Mouse (Mus musculus) right cerebral cortex, postnatal 4 days (tissue): ENCODE measurements at regions not wholly inside any gene's neighbourhood (a gene's known extent, or its start where the extent isn't known, plus 50 kb on each side); places are given as distances from the start of the nearest gene placed in this dataset.

ENCODE experiments used
- DNase-seq: peaks from one replicate; pipeline ENCODE4 v3.0.0-alpha.2; 2022

- DNase-seq, result no peak
Measured at GRCm38 (mm10) chr10:110534387-110534786, 78.4 kb upstream of the Nav3 start.

GRCm38 (mm10) chr10:110542712-110543111 is 86.7 kb upstream of the Nav3 start:
- DNase-seq, result no peak

GRCm38 (mm10) chr10:110548391-110548790 is 92.4 kb upstream of the Nav3 start:
- DNase-seq, result no peak

GRCm38 (mm10) chr10:110553954-110554353 is 98.0 kb upstream of the Nav3 start:
- no peak for DNase-seq

- peak; percentile 47 for DNase-seq
Measured at GRCm38 (mm10) chr10:110556326-110556883, 100.4 kb upstream of the Nav3 start.

- DNase-seq, result no peak
Measured at GRCm38 (mm10) chr10:110563057-110563456, 107.1 kb upstream of the Nav3 start.

- no peak for DNase-seq
Measured at GRCm38 (mm10) chr10:110563571-110563970, 107.6 kb upstream of the Nav3 start.

- DNase-seq, result no peak
Measured at GRCm38 (mm10) chr10:110566260-110567050, 110.5 kb upstream of the Nav3 start.

- no peak for DNase-seq
Measured at GRCm38 (mm10) chr10:110570465-110570864, 114.5 kb upstream of the Nav3 start.

GRCm38 (mm10) chr10:110571179-110571578 is 115.2 kb upstream of the Nav3 start:
- no peak for DNase-seq

GRCm38 (mm10) chr10:110573530-110573929 is 117.5 kb upstream of the Nav3 start:
- DNase-seq, result no peak

- DNase-seq, result no peak
Measured at GRCm38 (mm10) chr10:110586029-110586428, 130.0 kb upstream of the Nav3 start.

- no peak for DNase-seq
Measured at GRCm38 (mm10) chr10:110586507-110586906, 130.5 kb upstream of the Nav3 start.

- no peak for DNase-seq
Measured at GRCm38 (mm10) chr10:110587529-110587928, 131.5 kb upstream of the Nav3 start.

GRCm38 (mm10) chr10:110600352-110600853 is 144.4 kb upstream of the Nav3 start:
- no peak for DNase-seq

GRCm38 (mm10) chr10:110610336-110610735 is 134.9 kb upstream of the E2f7 start:
- no peak for DNase-seq

- DNase-seq, result no peak
Measured at GRCm38 (mm10) chr10:110617004-110617403, 128.2 kb upstream of the E2f7 start.

GRCm38 (mm10) chr10:110619193-110619592 is 126.0 kb upstream of the E2f7 start:
- DNase-seq, result no peak

GRCm38 (mm10) chr10:110625644-110626043 is 119.6 kb upstream of the E2f7 start:
- no peak for DNase-seq

- DNase-seq, result no peak
Measured at GRCm38 (mm10) chr10:110640406-110640805, 104.8 kb upstream of the E2f7 start.

GRCm38 (mm10) chr10:110642065-110642690 is 103.1 kb upstream of the E2f7 start:
- no peak for DNase-seq

GRCm38 (mm10) chr10:110647603-110648002 is 97.6 kb upstream of the E2f7 start:
- no peak for DNase-seq

- DNase-seq, result no peak
Measured at GRCm38 (mm10) chr10:110650107-110650506, 95.1 kb upstream of the E2f7 start.

GRCm38 (mm10) chr10:110650851-110651250 is 94.4 kb upstream of the E2f7 start:
- no peak for DNase-seq
